Mouse (Mus musculus): Measurements from ENCODE around the gene Kcna3. TPM values are rescaled to one million over a fixed set of nuclear protein-coding genes. Genes with fewer than 3 reads are reported as not detected.

Gene Kcna3
- total and polyA plus RNA-seq, 2 experiments from 2014 or later = 0.19 TPM; not detected in 1

DNA sequence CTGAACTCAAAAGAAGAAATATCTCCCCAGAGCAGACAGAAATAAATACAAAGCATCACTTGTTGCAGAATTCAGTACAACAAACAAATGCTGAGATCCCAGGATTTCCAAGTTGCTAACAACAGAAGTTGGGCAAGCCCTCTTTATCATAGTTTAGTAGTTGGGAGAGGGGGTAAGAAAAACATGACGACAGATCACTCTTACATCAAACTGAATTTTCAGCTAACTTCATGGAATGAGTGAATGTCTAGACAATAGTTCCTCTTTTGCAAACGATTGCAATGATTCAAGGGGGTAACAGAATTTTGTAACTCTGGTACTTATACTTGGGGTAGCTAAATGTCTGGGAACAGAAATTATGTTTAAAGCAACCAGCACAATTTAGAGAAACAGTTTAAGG lies 1.2 kb upstream of the Kcna3 start:
- TF ChIP-seq EP300 (IDR thresholded peaks at IDR 0.05; ENCODE audit: low read depth) (no peak), CTCF (IDR thresholded peaks at IDR 0.05; ENCODE audit: low read depth) (no peak)
- Histone ChIP-seq H3K4me1 (ENCODE audit: control insufficient read depth, insufficient read depth) (0 out of 2 replicates have a peak, but pooled peaks cover 4% of the 10 kb centered on the region), H3K9ac (replicated peaks; ENCODE audit: low read depth, low read length) (no peak overlapping the region), H3K4me3 (ENCODE audit: low read depth, low read length) (no peak overlapping the region), H3K27me3 (ENCODE audit: control insufficient read depth, insufficient read depth, low read length) (peaks cover 22% of the 10 kb centered on the region), H3K4me2 (ENCODE audit: low read depth, low read length) (no peak overlapping the region), H3K27ac (ENCODE audit: low read depth) (no peak overlapping the region), H3K9me3 (replicated peaks; ENCODE audit: control insufficient read depth, low read length) (no peaks in the 10 kb centered on the region), H3K36me3 (replicated peaks; ENCODE audit: control insufficient read depth, insufficient read depth, low read length) (no peaks in the 10 kb centered on the region)
- ATAC-seq (ENCODE audit: insufficient read depth, low read depth) (no peak), DNase-seq (ENCODE audit: low spot score) (no peak)
- 58% methylated on average over 2 of the region's 2 CpGs for WGBS

DNA sequence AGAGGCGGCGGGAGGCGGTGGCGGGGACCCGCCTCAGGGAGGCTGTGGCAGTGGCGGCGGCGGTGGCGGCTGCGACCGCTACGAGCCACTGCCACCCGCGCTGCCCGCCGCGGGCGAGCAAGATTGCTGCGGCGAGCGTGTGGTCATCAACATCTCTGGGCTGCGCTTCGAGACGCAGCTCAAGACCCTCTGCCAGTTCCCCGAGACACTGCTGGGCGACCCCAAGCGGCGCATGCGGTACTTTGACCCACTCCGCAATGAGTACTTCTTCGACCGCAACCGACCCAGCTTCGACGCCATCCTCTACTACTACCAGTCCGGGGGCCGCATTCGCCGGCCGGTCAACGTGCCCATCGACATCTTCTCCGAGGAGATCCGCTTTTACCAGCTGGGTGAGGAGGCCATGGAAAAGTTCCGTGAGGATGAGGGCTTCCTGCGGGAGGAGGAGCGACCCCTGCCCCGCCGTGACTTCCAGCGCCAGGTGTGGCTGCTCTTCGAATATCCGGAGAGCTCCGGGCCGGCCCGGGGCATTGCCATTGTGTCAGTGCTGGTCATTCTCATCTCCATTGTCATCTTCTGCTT lies 580 bp downstream of the Kcna3 start:
- ATAC-seq (ENCODE audit: insufficient read depth, low read depth) (peak; percentile 29; the same call in 1 of the 2 replicates), DNase-seq (ENCODE audit: low spot score) (no peak)
- Histone ChIP-seq H3K27me3 (ENCODE audit: control insufficient read depth, insufficient read depth, low read length) (peaks cover 22% of the 10 kb centered on the region), H3K9me3 (replicated peaks; ENCODE audit: control insufficient read depth, low read length) (no peaks in the 10 kb centered on the region), H3K4me3 (ENCODE audit: low read depth, low read length) (peak overlapping the region; percentile 66), H3K4me1 (ENCODE audit: control insufficient read depth, insufficient read depth) (0 out of 2 replicates have a peak, but pooled peaks cover 4% of the 10 kb centered on the region), H3K4me2 (ENCODE audit: low read depth, low read length) (peak overlapping the region; percentile 95), H3K9ac (replicated peaks; ENCODE audit: low read depth, low read length) (peak overlapping the region; percentile 53), H3K36me3 (replicated peaks; ENCODE audit: control insufficient read depth, insufficient read depth, low read length) (no peaks in the 10 kb centered on the region), H3K27ac (ENCODE audit: low read depth) (no peak overlapping the region)
- 2% methylated on average over 51 of the region's 55 CpGs for WGBS
- TF ChIP-seq EP300 (IDR thresholded peaks at IDR 0.05; ENCODE audit: low read depth) (no peak), CTCF (IDR thresholded peaks at IDR 0.05; ENCODE audit: low read depth) (no peak)

DNA sequence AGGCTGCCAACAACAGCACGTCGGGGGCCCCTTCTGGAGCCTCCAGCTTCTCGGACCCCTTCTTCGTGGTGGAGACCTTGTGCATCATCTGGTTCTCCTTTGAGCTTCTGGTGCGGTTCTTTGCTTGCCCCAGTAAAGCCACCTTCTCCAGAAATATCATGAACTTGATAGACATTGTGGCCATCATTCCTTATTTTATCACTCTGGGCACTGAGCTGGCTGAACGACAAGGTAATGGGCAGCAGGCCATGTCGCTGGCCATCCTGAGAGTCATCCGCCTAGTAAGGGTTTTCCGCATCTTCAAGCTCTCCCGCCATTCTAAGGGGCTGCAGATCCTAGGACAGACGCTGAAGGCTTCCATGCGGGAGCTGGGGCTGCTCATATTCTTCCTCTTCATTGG lies 1.1 kb downstream of the Kcna3 start:
- Histone ChIP-seq H3K9me3 (replicated peaks; ENCODE audit: control insufficient read depth, low read length) (no peaks in the 10 kb centered on the region), H3K4me1 (ENCODE audit: control insufficient read depth, insufficient read depth) (0 out of 2 replicates have a peak, but pooled peaks cover 4% of the 10 kb centered on the region), H3K4me2 (ENCODE audit: low read depth, low read length) (peak overlapping the region; percentile 95), H3K9ac (replicated peaks; ENCODE audit: low read depth, low read length) (no peak overlapping the region), H3K4me3 (ENCODE audit: low read depth, low read length) (peak overlapping the region; percentile 66), H3K27me3 (ENCODE audit: control insufficient read depth, insufficient read depth, low read length) (peaks cover 22% of the 10 kb centered on the region), H3K27ac (ENCODE audit: low read depth) (no peak overlapping the region), H3K36me3 (replicated peaks; ENCODE audit: control insufficient read depth, insufficient read depth, low read length) (no peaks in the 10 kb centered on the region)
- ATAC-seq (ENCODE audit: insufficient read depth, low read depth) (no peak), DNase-seq (ENCODE audit: low spot score) (no peak)
- 42% methylated on average over 12 of the region's 12 CpGs for WGBS
- TF ChIP-seq EP300 (IDR thresholded peaks at IDR 0.05; ENCODE audit: low read depth) = no peak
- no peak for TF ChIP-seq CTCF (IDR thresholded peaks at IDR 0.05; ENCODE audit: low read depth)

DNA sequence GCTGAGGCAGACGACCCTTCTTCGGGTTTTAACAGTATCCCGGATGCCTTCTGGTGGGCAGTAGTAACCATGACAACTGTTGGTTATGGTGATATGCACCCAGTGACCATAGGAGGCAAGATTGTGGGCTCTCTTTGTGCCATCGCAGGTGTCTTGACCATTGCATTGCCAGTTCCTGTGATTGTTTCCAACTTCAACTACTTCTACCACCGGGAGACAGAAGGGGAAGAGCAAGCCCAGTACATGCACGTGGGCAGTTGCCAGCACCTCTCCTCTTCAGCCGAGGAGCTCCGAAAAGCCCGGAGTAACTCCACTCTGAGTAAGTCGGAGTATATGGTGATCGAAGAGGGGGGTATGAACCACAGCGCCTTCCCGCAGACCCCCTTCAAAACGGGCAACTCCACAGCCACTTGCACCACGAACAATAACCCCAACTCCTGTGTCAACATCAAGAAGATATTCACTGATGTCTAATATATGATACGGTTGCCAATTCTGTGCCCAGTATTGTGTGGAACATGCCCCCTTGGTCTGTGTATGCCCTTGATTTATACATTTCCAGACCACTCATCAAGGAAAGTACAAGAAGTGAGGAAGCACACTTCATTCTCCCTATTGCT lies 1.7 kb downstream of the Kcna3 start:
- WGBS = 69% methylated on average over 16 of the region's 16 CpGs
- Histone ChIP-seq H3K27me3 (ENCODE audit: control insufficient read depth, insufficient read depth, low read length) (peaks cover 22% of the 10 kb centered on the region), H3K9ac (replicated peaks; ENCODE audit: low read depth, low read length) (no peak overlapping the region), H3K27ac (ENCODE audit: low read depth) (no peak overlapping the region), H3K4me3 (ENCODE audit: low read depth, low read length) (peak overlapping the region; percentile 66; the same call in 1 of the 2 replicates), H3K9me3 (replicated peaks; ENCODE audit: control insufficient read depth, low read length) (no peaks in the 10 kb centered on the region), H3K36me3 (replicated peaks; ENCODE audit: control insufficient read depth, insufficient read depth, low read length) (no peaks in the 10 kb centered on the region), H3K4me1 (ENCODE audit: control insufficient read depth, insufficient read depth) (0 out of 2 replicates have a peak, but pooled peaks cover 4% of the 10 kb centered on the region), H3K4me2 (ENCODE audit: low read depth, low read length) (peak overlapping the region; percentile 95; the same call in 1 of the 2 replicates)
- ATAC-seq (ENCODE audit: insufficient read depth, low read depth) (no peak), DNase-seq (ENCODE audit: low spot score) (no peak)
- no peak for TF ChIP-seq EP300 (IDR thresholded peaks at IDR 0.05; ENCODE audit: low read depth)

DNA sequence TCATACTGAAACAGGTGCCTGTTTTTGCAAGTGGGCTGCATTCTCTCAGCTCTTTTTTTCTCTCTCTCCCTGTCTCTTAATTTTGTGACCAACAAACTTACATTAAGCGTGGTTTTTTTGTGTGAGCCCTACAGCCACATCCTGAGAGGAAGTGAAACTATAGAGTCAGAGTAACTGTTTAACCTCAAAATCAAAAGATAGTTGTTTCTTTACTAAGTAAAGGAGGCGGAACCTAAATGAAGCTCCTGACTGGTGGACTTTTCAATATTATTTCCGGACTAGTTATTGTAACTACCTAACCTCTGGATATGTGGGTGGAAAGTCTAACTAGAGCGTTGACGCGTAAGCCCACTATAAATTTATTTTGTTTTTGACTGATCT lies 2.2 kb downstream of the Kcna3 start:
- 0 out of 2 replicates have a peak, but pooled peaks cover 4% of the 10 kb centered on the region for H3K4me1 ChIP-seq (ENCODE audit: control insufficient read depth, insufficient read depth)
- peak overlapping the region; percentile 95; the same call in 1 of the 2 replicates for H3K4me2 ChIP-seq (ENCODE audit: low read depth, low read length)
- H3K27me3 ChIP-seq (ENCODE audit: control insufficient read depth, insufficient read depth, low read length) = peaks cover 22% of the 10 kb centered on the region
- H3K27ac ChIP-seq (ENCODE audit: low read depth) = no peak overlapping the region
- H3K9me3 ChIP-seq (replicated peaks; ENCODE audit: control insufficient read depth, low read length) = no peaks in the 10 kb centered on the region
- no peak for TF ChIP-seq EP300 (IDR thresholded peaks at IDR 0.05; ENCODE audit: low read depth)
- no peak for TF ChIP-seq CTCF (IDR thresholded peaks at IDR 0.05; ENCODE audit: low read depth)
- no peaks in the 10 kb centered on the region for H3K36me3 ChIP-seq (replicated peaks; ENCODE audit: control insufficient read depth, insufficient read depth, low read length)
- H3K9ac ChIP-seq (replicated peaks; ENCODE audit: low read depth, low read length) = no peak overlapping the region
- peak overlapping the region; percentile 66; the same call in 1 of the 2 replicates for H3K4me3 ChIP-seq (ENCODE audit: low read depth, low read length)
- ATAC-seq (ENCODE audit: insufficient read depth, low read depth) (no peak), DNase-seq (ENCODE audit: low spot score) (no peak)
- 69% methylated on average over 6 of the region's 6 CpGs for WGBS

Data from heart, postnatal 0 days (tissue).